Mouse (Mus musculus): ENCODE results near the gene Prss38.

Prss38 gene

DNA sequence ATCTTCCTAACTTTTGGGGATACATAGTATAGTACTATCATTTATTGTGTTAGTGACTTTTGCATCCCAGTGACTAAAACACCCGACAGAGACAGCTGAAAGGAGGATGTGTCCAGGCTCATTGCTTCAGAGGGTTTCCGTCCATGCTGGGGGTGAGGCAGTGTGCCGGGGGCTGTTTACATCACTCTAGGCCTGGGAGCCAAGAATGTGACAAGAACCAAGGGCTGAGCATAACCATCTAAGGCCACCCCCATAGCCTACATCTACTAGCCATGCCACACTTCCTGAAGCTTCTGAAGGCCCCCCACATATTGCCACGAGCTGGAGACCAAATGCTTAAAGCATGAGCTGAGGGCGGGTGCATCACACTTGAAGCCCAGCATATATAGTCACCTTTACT lies 50.7 kb downstream of the Prss38 start:
- no peak for DNase-seq (ENCODE audit: low read depth, low spot score)

DNA sequence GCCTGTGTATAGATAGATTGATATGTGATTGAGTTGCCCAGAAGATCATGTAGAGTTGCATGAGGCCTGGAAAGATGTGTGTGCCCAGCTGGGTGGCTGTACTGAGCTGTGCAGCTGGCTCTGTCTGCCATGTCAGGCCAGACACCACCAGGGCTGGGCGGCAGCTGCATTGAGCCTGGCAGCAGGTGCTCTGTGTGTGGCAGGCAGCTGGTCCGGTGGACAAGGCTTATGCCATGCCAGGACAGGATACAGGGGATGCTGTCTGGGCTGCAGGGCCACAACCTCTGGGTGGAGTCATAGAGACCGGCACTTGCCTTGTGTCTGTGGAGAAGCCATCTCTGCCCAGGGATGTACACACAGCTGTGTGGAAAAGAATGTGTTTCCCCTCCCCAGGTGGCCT lies 52.5 kb downstream of the Prss38 start:
- DNase-seq (ENCODE audit: low read depth, low spot score): no peak
